Mouse (Mus musculus): ENCODE results near the gene Asb17. TPM values are rescaled to one million over a fixed set of nuclear protein-coding genes. Genes with fewer than 3 reads are reported as not detected.
"Not testable (repeated sequence)": the region's sequence is repeated elsewhere in the genome, so short reads cannot be mapped to it uniquely, and the experiment has no call there.

Gene Asb17
- polyA plus RNA-seq, 1 experiment from 2014 or later, result 0.32 TPM

- H3K4me1 ChIP-seq (ENCODE audit: control insufficient read depth, insufficient read depth, low read length), result no peaks in the 10 kb centered on the region
- no peak overlapping the region for H3K27ac ChIP-seq (replicated peaks; ENCODE audit: low read depth, low read length)
- ATAC-seq (ENCODE audit: insufficient number of reproducible peaks, low FRiP score, low TSS enrichment, low read depth), result no peak
- H3K36me3 ChIP-seq (ENCODE audit: control insufficient read depth, insufficient read depth, low read length), result no peaks in the 10 kb centered on the region
- no peak overlapping the region for H3K9ac ChIP-seq (ENCODE audit: low read length)
- no peak overlapping the region for H3K4me2 ChIP-seq (ENCODE audit: low read depth, severe bottlenecking)
- no peak for DNase-seq (ENCODE audit: low spot score)
- no peak overlapping the region for H3K4me3 ChIP-seq (ENCODE audit: low read depth, low read length)
- H3K9me3 ChIP-seq (ENCODE audit: control insufficient read depth, low read length), result no peaks in the 10 kb centered on the region
- H3K27me3 ChIP-seq (ENCODE audit: control insufficient read depth, insufficient read depth, low read length), result no peaks in the 10 kb centered on the region
- 90% methylated on average over 10 of the region's 10 CpGs for WGBS
These were observed 18.8 kb upstream of the Asb17 start for GRCm38 (mm10) chr3:153825197-153825596.

- no peaks in the 10 kb centered on the region for H3K27me3 ChIP-seq (ENCODE audit: control insufficient read depth, insufficient read depth, low read length)
- no peak overlapping the region for H3K27ac ChIP-seq (replicated peaks; ENCODE audit: low read depth, low read length)
- no peak overlapping the region for H3K9ac ChIP-seq (ENCODE audit: low read length)
- WGBS, result 31% methylated on average over 6 of the region's 6 CpGs
- H3K4me1 ChIP-seq (ENCODE audit: control insufficient read depth, insufficient read depth, low read length), result no peaks in the 10 kb centered on the region
- DNase-seq (ENCODE audit: low spot score), result no peak
- no peaks in the 10 kb centered on the region for H3K9me3 ChIP-seq (ENCODE audit: control insufficient read depth, low read length)
- H3K36me3 ChIP-seq (ENCODE audit: control insufficient read depth, insufficient read depth, low read length), result no peaks in the 10 kb centered on the region
- no peak for ATAC-seq (ENCODE audit: insufficient number of reproducible peaks, low FRiP score, low TSS enrichment, low read depth)
- no peak overlapping the region for H3K4me2 ChIP-seq (ENCODE audit: low read depth, severe bottlenecking)
- no peak overlapping the region for H3K4me3 ChIP-seq (ENCODE audit: low read depth, low read length)
These were observed 17.4 kb upstream of the Asb17 start for GRCm38 (mm10) chr3:153826616-153827015.

DNA sequence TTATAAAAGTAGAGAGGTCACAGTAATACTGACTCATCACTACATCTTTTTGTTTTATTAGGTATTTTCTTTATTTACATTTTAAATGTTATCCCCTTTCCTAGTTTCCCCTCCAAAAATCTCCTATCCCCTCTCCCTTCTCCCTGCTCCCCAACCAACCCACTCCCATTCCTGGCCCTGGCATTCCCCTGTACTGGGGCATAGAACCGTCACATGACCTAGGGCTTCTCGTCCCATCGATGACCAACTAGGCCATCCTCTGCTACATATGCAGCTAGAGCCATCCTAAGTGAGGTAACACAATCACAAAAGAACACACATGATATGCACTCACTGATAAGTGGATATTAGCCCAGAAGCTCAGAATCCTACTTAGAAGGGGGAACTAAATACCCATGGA is 14.2 kb upstream of the Asb17 start:
- not testable (repeated sequence) for H3K4me2 ChIP-seq (ENCODE audit: low read depth, severe bottlenecking); H3K27ac ChIP-seq (replicated peaks; ENCODE audit: low read depth, low read length); ATAC-seq (ENCODE audit: insufficient number of reproducible peaks, low FRiP score, low TSS enrichment, low read depth); H3K9ac ChIP-seq (ENCODE audit: low read length); DNase-seq (ENCODE audit: low spot score); H3K36me3 ChIP-seq (ENCODE audit: control insufficient read depth, insufficient read depth, low read length); H3K27me3 ChIP-seq (ENCODE audit: control insufficient read depth, insufficient read depth, low read length); H3K9me3 ChIP-seq (ENCODE audit: control insufficient read depth, low read length); H3K4me1 ChIP-seq (ENCODE audit: control insufficient read depth, insufficient read depth, low read length); H3K4me3 ChIP-seq (ENCODE audit: low read depth, low read length)
- 98% methylated on average over 3 of the region's 3 CpGs for WGBS

- Histone ChIP-seq H3K4me1 (ENCODE audit: control insufficient read depth, insufficient read depth, low read length) (no peaks in the 10 kb centered on the region), H3K27ac (replicated peaks; ENCODE audit: low read depth, low read length) (no peak overlapping the region), H3K36me3 (ENCODE audit: control insufficient read depth, insufficient read depth, low read length) (no peaks in the 10 kb centered on the region), H3K4me3 (ENCODE audit: low read depth, low read length) (no peak overlapping the region), H3K4me2 (ENCODE audit: low read depth, severe bottlenecking) (no peak overlapping the region), H3K27me3 (ENCODE audit: control insufficient read depth, insufficient read depth, low read length) (no peaks in the 10 kb centered on the region), H3K9me3 (ENCODE audit: control insufficient read depth, low read length) (no peaks in the 10 kb centered on the region), H3K9ac (ENCODE audit: low read length) (no peak overlapping the region)
- WGBS, result 71% methylated on average over 11 of the region's 11 CpGs
- DNase-seq (ENCODE audit: low spot score), result peak; percentile 48
- peak; percentile 50; the same call in 1 of the 2 replicates for ATAC-seq (ENCODE audit: insufficient number of reproducible peaks, low FRiP score, low TSS enrichment, low read depth)
These were observed 12.8 kb upstream of the Asb17 start for GRCm38 (mm10) chr3:153831014-153831872.

GRCm38 (mm10) chr3:153831873-153832653 is 11.9 kb upstream of the Asb17 start:
- Histone ChIP-seq H3K4me1 (ENCODE audit: control insufficient read depth, insufficient read depth, low read length) (no peaks in the 10 kb centered on the region), H3K9me3 (ENCODE audit: control insufficient read depth, low read length) (no peaks in the 10 kb centered on the region), H3K4me3 (ENCODE audit: low read depth, low read length) (no peak overlapping the region), H3K27me3 (ENCODE audit: control insufficient read depth, insufficient read depth, low read length) (no peaks in the 10 kb centered on the region), H3K27ac (replicated peaks; ENCODE audit: low read depth, low read length) (no peak overlapping the region), H3K36me3 (ENCODE audit: control insufficient read depth, insufficient read depth, low read length) (no peaks in the 10 kb centered on the region), H3K9ac (ENCODE audit: low read length) (no peak overlapping the region), H3K4me2 (ENCODE audit: low read depth, severe bottlenecking) (no peak overlapping the region)
- WGBS, result 82% methylated on average over 4 of the region's 4 CpGs
- ATAC-seq (ENCODE audit: insufficient number of reproducible peaks, low FRiP score, low TSS enrichment, low read depth) (no peak), DNase-seq (ENCODE audit: low spot score) (no peak)

- H3K9me3 ChIP-seq (ENCODE audit: control insufficient read depth, low read length), result no peaks in the 10 kb centered on the region
- H3K4me3 ChIP-seq (ENCODE audit: low read depth, low read length), result no peak overlapping the region
- H3K27ac ChIP-seq (replicated peaks; ENCODE audit: low read depth, low read length), result no peak overlapping the region
- no peak overlapping the region for H3K4me2 ChIP-seq (ENCODE audit: low read depth, severe bottlenecking)
- H3K9ac ChIP-seq (ENCODE audit: low read length), result no peak overlapping the region
- no peaks in the 10 kb centered on the region for H3K36me3 ChIP-seq (ENCODE audit: control insufficient read depth, insufficient read depth, low read length)
- no peaks in the 10 kb centered on the region for H3K4me1 ChIP-seq (ENCODE audit: control insufficient read depth, insufficient read depth, low read length)
- ATAC-seq (ENCODE audit: insufficient number of reproducible peaks, low FRiP score, low TSS enrichment, low read depth) (no peak), DNase-seq (ENCODE audit: low spot score) (no peak)
- 60% methylated on average over 6 of the region's 6 CpGs for WGBS
- H3K27me3 ChIP-seq (ENCODE audit: control insufficient read depth, insufficient read depth, low read length), result no peaks in the 10 kb centered on the region
These were observed 11.4 kb upstream of the Asb17 start for GRCm38 (mm10) chr3:153832654-153832945.

DNA sequence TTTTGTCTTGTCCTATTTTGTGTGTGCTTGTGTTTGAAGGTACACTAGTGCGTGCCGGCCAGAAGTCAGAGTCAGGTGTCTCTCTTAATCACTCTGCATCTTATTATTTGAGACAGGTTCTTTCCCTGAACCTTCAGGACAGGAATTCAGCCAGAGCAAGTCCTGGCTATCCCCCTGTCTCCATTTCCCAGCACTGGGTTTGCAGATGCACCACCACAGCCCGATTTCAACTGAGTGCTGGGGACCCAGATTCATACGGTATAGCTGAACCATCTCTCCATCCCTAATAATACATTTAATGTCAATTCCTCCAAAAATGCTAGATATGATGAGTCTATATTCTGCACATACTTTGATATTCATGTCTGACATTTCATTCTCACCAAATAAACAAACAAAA is 9.9 kb upstream of the Asb17 start:
- H3K9me3 ChIP-seq (ENCODE audit: control insufficient read depth, low read length), result no peaks in the 10 kb centered on the region
- WGBS, result 90% methylated on average over 4 of the region's 4 CpGs
- H3K4me1 ChIP-seq (ENCODE audit: control insufficient read depth, insufficient read depth, low read length), result no peaks in the 10 kb centered on the region
- DNase-seq (ENCODE audit: low spot score) (no peak), ATAC-seq (ENCODE audit: insufficient number of reproducible peaks, low FRiP score, low TSS enrichment, low read depth) (no peak)
- H3K27ac ChIP-seq (replicated peaks; ENCODE audit: low read depth, low read length), result no peak overlapping the region
- H3K27me3 ChIP-seq (ENCODE audit: control insufficient read depth, insufficient read depth, low read length), result no peaks in the 10 kb centered on the region
- no peak overlapping the region for H3K9ac ChIP-seq (ENCODE audit: low read length)
- H3K4me2 ChIP-seq (ENCODE audit: low read depth, severe bottlenecking), result no peak overlapping the region
- no peak overlapping the region for H3K4me3 ChIP-seq (ENCODE audit: low read depth, low read length)
- H3K36me3 ChIP-seq (ENCODE audit: control insufficient read depth, insufficient read depth, low read length), result no peaks in the 10 kb centered on the region

DNA sequence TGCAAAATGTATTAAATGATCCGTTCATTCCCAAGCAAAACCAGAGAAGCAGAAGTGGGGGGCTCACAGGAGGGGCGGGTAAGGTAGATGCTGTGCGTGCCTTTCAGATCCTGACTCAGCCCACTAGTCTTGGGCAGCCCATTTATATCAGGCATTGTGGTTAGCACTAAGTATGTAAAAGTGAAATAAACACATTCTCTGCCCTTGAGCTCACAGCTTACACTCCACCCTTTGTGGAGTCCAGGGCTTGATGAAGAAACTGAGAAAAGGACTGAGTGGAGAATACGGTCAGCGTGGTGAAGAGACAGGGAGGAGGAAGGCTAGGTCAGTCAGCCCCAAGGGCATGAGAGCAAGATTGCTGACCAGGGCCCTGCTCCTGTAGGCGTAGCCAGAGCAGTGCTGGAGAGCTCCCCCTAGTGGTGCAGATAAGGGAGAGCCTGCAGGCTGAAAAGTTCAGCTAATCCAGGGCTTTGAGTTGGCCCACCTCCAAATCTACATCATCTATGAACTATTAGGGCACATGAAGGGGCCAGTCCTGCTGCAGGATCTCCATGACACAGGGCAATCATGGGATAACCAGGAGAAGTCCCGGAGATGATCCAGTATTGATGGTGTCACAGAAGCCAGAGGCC is 8.4 kb upstream of the Asb17 start:
- no peaks in the 10 kb centered on the region for H3K9me3 ChIP-seq (ENCODE audit: control insufficient read depth, low read length)
- no peaks in the 10 kb centered on the region for H3K4me1 ChIP-seq (ENCODE audit: control insufficient read depth, insufficient read depth, low read length)
- 66% methylated on average over 7 of the region's 7 CpGs for WGBS
- no peaks in the 10 kb centered on the region for H3K36me3 ChIP-seq (ENCODE audit: control insufficient read depth, insufficient read depth, low read length)
- H3K9ac ChIP-seq (ENCODE audit: low read length), result no peak overlapping the region
- DNase-seq (ENCODE audit: low spot score) (peak; percentile 70), ATAC-seq (ENCODE audit: insufficient number of reproducible peaks, low FRiP score, low TSS enrichment, low read depth) (no peak)
- H3K27me3 ChIP-seq (ENCODE audit: control insufficient read depth, insufficient read depth, low read length), result no peaks in the 10 kb centered on the region
- H3K4me2 ChIP-seq (ENCODE audit: low read depth, severe bottlenecking), result no peak overlapping the region
- H3K4me3 ChIP-seq (ENCODE audit: low read depth, low read length), result no peak overlapping the region
- no peak overlapping the region for H3K27ac ChIP-seq (replicated peaks; ENCODE audit: low read depth, low read length)
